Mouse (Mus musculus): ENCODE data around the gene Chst15.

The Chst15 gene

GRCm38 (mm10) chr7:132263186-132263585, 53.8 kb downstream of the Chst15 start:
- DNase-seq (ENCODE audit: low read depth, low spot score): no peak

GRCm38 (mm10) chr7:132262696-132263095, 54.3 kb downstream of the Chst15 start:
- DNase-seq (ENCODE audit: low read depth, low spot score): no peak

GRCm38 (mm10) chr7:132261885-132262284, 55.1 kb downstream of the Chst15 start:
- no peak for DNase-seq (ENCODE audit: low read depth, low spot score)

- DNase-seq (ENCODE audit: low read depth, low spot score): no peak
Observed at GRCm38 (mm10) chr7:132260632-132261031, 56.4 kb downstream of the Chst15 start.

GRCm38 (mm10) chr7:132258817-132259216, 58.2 kb downstream of the Chst15 start:
- no peak for DNase-seq (ENCODE audit: low read depth, low spot score)

GRCm38 (mm10) chr7:132258216-132258615, 58.8 kb downstream of the Chst15 start:
- no peak for DNase-seq (ENCODE audit: low read depth, low spot score)

- no peak for DNase-seq (ENCODE audit: low read depth, low spot score)
Observed at GRCm38 (mm10) chr7:132253513-132253912, 63.5 kb downstream of the Chst15 start.

- no peak for DNase-seq (ENCODE audit: low read depth, low spot score)
Observed at GRCm38 (mm10) chr7:132253078-132253477, 64.0 kb downstream of the Chst15 start.

GRCm38 (mm10) chr7:132249563-132250119, 67.4 kb downstream of the Chst15 start:
- no peak for DNase-seq (ENCODE audit: low read depth, low spot score)

- no peak for DNase-seq (ENCODE audit: low read depth, low spot score)
Observed at GRCm38 (mm10) chr7:132247567-132247966, 69.5 kb downstream of the Chst15 start.

GRCm38 (mm10) chr7:132247091-132247490, 69.9 kb downstream of the Chst15 start:
- DNase-seq (ENCODE audit: low read depth, low spot score): no peak

GRCm38 (mm10) chr7:132245730-132246129, 71.3 kb downstream of the Chst15 start:
- no peak for DNase-seq (ENCODE audit: low read depth, low spot score)

GRCm38 (mm10) chr7:132244637-132245036, 72.4 kb downstream of the Chst15 start:
- DNase-seq (ENCODE audit: low read depth, low spot score): no peak

GRCm38 (mm10) chr7:132243225-132243624, 73.8 kb downstream of the Chst15 start:
- no peak for DNase-seq (ENCODE audit: low read depth, low spot score)

- DNase-seq (ENCODE audit: low read depth, low spot score): peak; percentile 11
Observed at GRCm38 (mm10) chr7:132242617-132243141, 74.3 kb downstream of the Chst15 start.

GRCm38 (mm10) chr7:132238921-132239320, 78.1 kb downstream of the Chst15 start:
- DNase-seq (ENCODE audit: low read depth, low spot score): no peak

GRCm38 (mm10) chr7:132237191-132237590, 79.8 kb downstream of the Chst15 start:
- DNase-seq (ENCODE audit: low read depth, low spot score): no peak

- no peak for DNase-seq (ENCODE audit: low read depth, low spot score)
Observed at GRCm38 (mm10) chr7:132236789-132237188, 80.2 kb downstream of the Chst15 start.

- DNase-seq (ENCODE audit: low read depth, low spot score): no peak
Observed at GRCm38 (mm10) chr7:132234250-132234649, 82.8 kb downstream of the Chst15 start.

- no peak for DNase-seq (ENCODE audit: low read depth, low spot score)
Observed at GRCm38 (mm10) chr7:132233732-132234131, 83.3 kb downstream of the Chst15 start.

GRCm38 (mm10) chr7:132232937-132233336, 84.1 kb downstream of the Chst15 start:
- DNase-seq (ENCODE audit: low read depth, low spot score): no peak

GRCm38 (mm10) chr7:132231476-132231875, 85.6 kb downstream of the Chst15 start:
- no peak for DNase-seq (ENCODE audit: low read depth, low spot score)

GRCm38 (mm10) chr7:132230961-132231360, 86.1 kb downstream of the Chst15 start:
- DNase-seq (ENCODE audit: low read depth, low spot score): no peak

Data from CD4-positive helper T cell, adult 2 months (primary cell).